Mouse (Mus musculus) bone marrow macrophage, adult 2 months (primary cell): Measurements from ENCODE around the gene Plxdc1. TPM values are rescaled to one million over a fixed set of nuclear protein-coding genes. Genes with fewer than 3 reads are reported as not detected.

Experiments
- H3K27ac ChIP-seq: 2 replicates; pipeline ENCODE4 v1.5.1; 2012; ENCODE audit warnings: low read depth, low read length; ENCODE audit not compliant: insufficient read depth
- H3K4me1 ChIP-seq: 2 replicates; pipeline ENCODE4 v1.6.1; 2012; ENCODE audit warnings: low read length; ENCODE audit not compliant: control insufficient read depth, insufficient read depth
- H3K4me3 ChIP-seq: 2 replicates; pipeline ENCODE4 v1.5.1; 2012; ENCODE audit warnings: mild to moderate bottlenecking, low read length, moderate library complexity; ENCODE audit not compliant: insufficient read depth
- CTCF ChIP-seq: IDR thresholded peaks from 2 replicates; pipeline ENCODE4 v1.5.1; 2012; ENCODE audit warnings: low read depth, mild to moderate bottlenecking, low read length, moderate library complexity
- POLR2A ChIP-seq: IDR thresholded peaks from 2 replicates; pipeline ENCODE4 v1.6.1; 2012; ENCODE audit warnings: mild to moderate bottlenecking, low read depth, low read length, borderline replicate concordance
- polyA plus RNA-seq: library from polyadenylated mRNA; stranded (reverse); fragments of >200 nt; gene quantifications from 2 replicates; pipeline ENCODE4 v1.2.4, GENCODE M21; 2012; ENCODE audit not compliant: missing spikeins, insufficient read depth, insufficient read length

Plxdc1 gene
- polyA plus RNA-seq, 1 experiment = 25.5 TPM

- TF ChIP-seq POLR2A = no peak
- no peak for TF ChIP-seq CTCF
- Histone ChIP-seq H3K27ac (no peak overlapping the region), H3K4me1 (peaks cover 16% of the 10 kb centered on the region), H3K4me3 (no peak overlapping the region)
Measured at GRCm38 (mm10) chr11:97958641-97959299, 27.5 kb downstream of the Plxdc1 start.

- TF ChIP-seq POLR2A (no peak), CTCF (no peak)
- peaks cover 16% of the 10 kb centered on the region for H3K4me1 ChIP-seq
- no peak overlapping the region for H3K27ac ChIP-seq
Measured at GRCm38 (mm10) chr11:97956905-97957560, 29.2 kb downstream of the Plxdc1 start.

GRCm38 (mm10) chr11:97955915-97956314 is 30.3 kb downstream of the Plxdc1 start:
- Histone ChIP-seq H3K27ac (no peak overlapping the region), H3K4me1 (peaks cover 16% of the 10 kb centered on the region), H3K4me3 (no peak overlapping the region)
- TF ChIP-seq CTCF (no peak), POLR2A (no peak)

More at GRCm38 (mm10) chr11:97956905-97957560, 29.2 kb downstream of the Plxdc1 start:
- no peak overlapping the region for H3K4me3 ChIP-seq

- Histone ChIP-seq H3K4me1 (peaks cover 16% of the 10 kb centered on the region), H3K27ac (no peak overlapping the region), H3K4me3 (no peak overlapping the region)
- TF ChIP-seq CTCF (no peak), POLR2A (no peak)
Measured at GRCm38 (mm10) chr11:97955146-97955902, 30.9 kb downstream of the Plxdc1 start.

- Histone ChIP-seq H3K27ac (no peak overlapping the region), H3K4me1 (peaks cover 16% of the 10 kb centered on the region)
Measured at GRCm38 (mm10) chr11:97954469-97955141, 31.6 kb downstream of the Plxdc1 start.

GRCm38 (mm10) chr11:97953939-97954275 is 32.3 kb downstream of the Plxdc1 start:
- TF ChIP-seq POLR2A (no peak), CTCF (no peak)
- no peak overlapping the region for H3K27ac ChIP-seq
- H3K4me1 ChIP-seq = peaks cover 11% of the 10 kb centered on the region
- no peak overlapping the region for H3K4me3 ChIP-seq

More at GRCm38 (mm10) chr11:97954469-97955141, 31.6 kb downstream of the Plxdc1 start:
- no peak overlapping the region for H3K4me3 ChIP-seq
- TF ChIP-seq POLR2A (no peak), CTCF (no peak)

- TF ChIP-seq CTCF (no peak), POLR2A (no peak)
- H3K4me1 ChIP-seq = peaks cover 7% of the 10 kb centered on the region
- H3K4me3 ChIP-seq = no peak overlapping the region
Measured at GRCm38 (mm10) chr11:97953179-97953938, 32.9 kb downstream of the Plxdc1 start.

GRCm38 (mm10) chr11:97952367-97953006 is 33.8 kb downstream of the Plxdc1 start:
- H3K27ac ChIP-seq = no peak overlapping the region
- no peak overlapping the region for H3K4me3 ChIP-seq
- H3K4me1 ChIP-seq = peaks cover 7% of the 10 kb centered on the region
- no peak for TF ChIP-seq CTCF
- no peak for TF ChIP-seq POLR2A

More at GRCm38 (mm10) chr11:97953179-97953938, 32.9 kb downstream of the Plxdc1 start:
- H3K27ac ChIP-seq = no peak overlapping the region
